Mouse (Mus musculus) cortical plate, adult 2 months (tissue): ENCODE data around the gene Il21r. TPM values are rescaled to one million over a fixed set of nuclear protein-coding genes. Genes with fewer than 3 reads are reported as not detected.
A peak's percentile ranks its signal among the peaks of the same experiment; 100 is the strongest.

Experiments
- H3K27ac ChIP-seq: fragments of 200-500 bp; 2 replicates; pipeline ENCODE4 v1.5.1; 2012; ENCODE audit warnings: low read length, control low read depth, inconsistent platforms; ENCODE audit not compliant: insufficient read depth
- H3K4me1 ChIP-seq: fragments of 200-500 bp; 2 replicates; pipeline ENCODE4 v1.6.1; 2011; ENCODE audit warnings: low read length; ENCODE audit not compliant: control insufficient read depth, insufficient read depth
- H3K4me3 ChIP-seq: fragments of 200-500 bp; 2 replicates; pipeline ENCODE4 v1.5.1; 2011; ENCODE audit warnings: mild to moderate bottlenecking, low read length, control low read depth; ENCODE audit not compliant: insufficient read depth
- CTCF ChIP-seq: fragments of 200-500 bp; IDR thresholded peaks from 2 replicates; pipeline ENCODE4 v1.5.1; 2011; ENCODE audit warnings: mild to moderate bottlenecking, control low read depth, low read length; ENCODE audit not compliant: insufficient read depth; ENCODE audit errors: extremely low read depth
- POLR2A ChIP-seq: fragments of 200-500 bp; IDR thresholded peaks from 2 replicates; pipeline ENCODE4 v1.6.1; 2011; ENCODE audit warnings: mild to moderate bottlenecking, low read length, control low read depth; ENCODE audit not compliant: insufficient read depth; ENCODE audit errors: extremely low read depth
- polyA plus RNA-seq: library from polyadenylated mRNA; depleted of rRNA; stranded (reverse); fragments of >200 nt; gene quantifications from 2 replicates; pipeline ENCODE4 v1.2.3, GENCODE M21; 2012; rRNA removed

Gene Il21r
- 1.3 and 1.5 TPM in 2 replicates for polyA plus RNA-seq

- no peak within 1 kb of the TSS; the same call in 1 of the 2 replicates for H3K4me3 ChIP-seq
- H3K4me1 ChIP-seq: no peaks in the 10 kb centered on the region
- H3K27ac ChIP-seq: peak within 1 kb of the TSS; percentile 75; the same call in 1 of the 2 replicates
- TF ChIP-seq POLR2A (no peak), CTCF (no peak)
Observed at GRCm38 (mm10) chr7:125603185-125603631, at the start of gene Il21r. Gene Il21r (plus strand): TSS chr7:125603429.

GRCm38 (mm10) chr7:125553653-125554428 is 49.4 kb upstream of the Il21r start:
- H3K4me1 ChIP-seq: no peaks in the 10 kb centered on the region
- H3K27ac ChIP-seq: no peak overlapping the region
- no peak for TF ChIP-seq POLR2A
- no peak for TF ChIP-seq CTCF
- no peak overlapping the region for H3K4me3 ChIP-seq

GRCm38 (mm10) chr7:125554456-125555114 is 48.6 kb upstream of the Il21r start:
- Histone ChIP-seq H3K4me1 (no peaks in the 10 kb centered on the region), H3K4me3 (no peak overlapping the region), H3K27ac (no peak overlapping the region)
- no peak for TF ChIP-seq POLR2A
- TF ChIP-seq CTCF: no peak

GRCm38 (mm10) chr7:125555351-125555872 is 47.8 kb upstream of the Il21r start:
- Histone ChIP-seq H3K4me1 (no peaks in the 10 kb centered on the region), H3K4me3 (no peak overlapping the region), H3K27ac (no peak overlapping the region)
- TF ChIP-seq CTCF: no peak
- no peak for TF ChIP-seq POLR2A

- Histone ChIP-seq H3K27ac (no peak overlapping the region), H3K4me1 (no peaks in the 10 kb centered on the region), H3K4me3 (no peak overlapping the region)
- TF ChIP-seq CTCF: no peak
- no peak for TF ChIP-seq POLR2A
Observed at GRCm38 (mm10) chr7:125556096-125556495, 47.1 kb upstream of the Il21r start.

- no peak for TF ChIP-seq CTCF
- no peak for TF ChIP-seq POLR2A
- H3K4me3 ChIP-seq: no peak overlapping the region
- 0 out of 2 replicates have a peak, but pooled peaks cover 2% of the 10 kb centered on the region for H3K4me1 ChIP-seq
- H3K27ac ChIP-seq: no peak overlapping the region
Observed at GRCm38 (mm10) chr7:125556865-125557264, 46.4 kb upstream of the Il21r start.

- 0 out of 2 replicates have a peak, but pooled peaks cover 2% of the 10 kb centered on the region for H3K4me1 ChIP-seq
- no peak overlapping the region for H3K27ac ChIP-seq
- TF ChIP-seq POLR2A (no peak), CTCF (no peak)
- no peak overlapping the region for H3K4me3 ChIP-seq
Observed at GRCm38 (mm10) chr7:125558401-125558945, 44.8 kb upstream of the Il21r start.

GRCm38 (mm10) chr7:125558997-125559396 is 44.2 kb upstream of the Il21r start:
- no peak overlapping the region for H3K4me3 ChIP-seq
- H3K27ac ChIP-seq: no peak overlapping the region
- H3K4me1 ChIP-seq: 0 out of 2 replicates have a peak, but pooled peaks cover 2% of the 10 kb centered on the region
- no peak for TF ChIP-seq CTCF
- TF ChIP-seq POLR2A: no peak

GRCm38 (mm10) chr7:125559537-125559936 is 43.7 kb upstream of the Il21r start:
- 0 out of 2 replicates have a peak, but pooled peaks cover 2% of the 10 kb centered on the region for H3K4me1 ChIP-seq
- no peak overlapping the region for H3K27ac ChIP-seq
- TF ChIP-seq CTCF: no peak
- no peak for TF ChIP-seq POLR2A
- H3K4me3 ChIP-seq: no peak overlapping the region
